Mouse (Mus musculus) R1 (cell line): ENCODE data around the gene Atp2b2.

Source experiments
- DNase-seq: peaks from one replicate; pipeline ENCODE4 v3.0.0-alpha.2; 2018; ENCODE audit warnings: low read depth, low spot score

The Atp2b2 gene

DNA sequence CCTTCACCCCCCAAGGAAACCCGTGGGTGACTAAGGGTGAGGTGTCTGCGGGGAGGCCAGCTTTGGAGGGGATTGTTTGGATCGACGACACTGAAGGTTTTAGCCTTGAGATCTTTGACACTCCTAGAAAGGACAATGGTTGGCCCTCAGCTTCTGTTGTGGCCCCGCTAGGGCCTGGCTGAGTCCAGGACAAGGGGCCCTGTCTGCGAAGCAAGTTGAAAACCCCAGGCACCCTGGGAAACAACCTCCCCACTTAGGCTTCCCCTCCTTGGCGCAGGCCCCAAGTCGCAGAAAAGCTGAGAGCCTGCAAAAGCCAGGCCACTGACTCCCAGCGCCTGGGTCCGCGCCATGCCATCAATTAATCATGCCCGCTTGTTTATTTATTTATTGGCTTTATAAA lies at the start of gene Atp2b2:
Atp2b2 (minus strand) TSS at position 282 of the 400 bp plus-strand sequence.
- DNase-seq = peak; percentile 4

DNA sequence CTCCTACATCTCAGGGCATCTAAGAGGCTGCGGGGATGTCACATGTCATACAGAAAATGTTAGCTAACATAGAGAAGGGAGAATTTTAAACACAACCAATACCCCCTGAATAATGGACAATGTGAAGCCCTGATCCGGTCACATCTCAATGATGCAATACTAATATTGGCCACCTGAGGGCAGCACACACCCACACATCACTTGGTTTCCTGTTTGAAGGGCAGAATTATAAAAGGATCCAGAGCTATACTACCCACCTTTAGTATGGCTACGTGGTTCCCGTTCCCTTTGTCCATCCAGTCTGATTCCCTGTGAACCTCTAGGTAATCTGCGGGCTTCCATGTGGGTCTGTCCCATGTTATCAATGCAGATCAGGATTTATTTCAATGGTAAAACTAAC lies 47.2 kb upstream of the Atp2b2 start:
- DNase-seq = peak; percentile 56

GRCm38 (mm10) chr6:114087106-114087505 lies 44.7 kb upstream of the Atp2b2 start:
- DNase-seq = peak; percentile 62

DNA sequence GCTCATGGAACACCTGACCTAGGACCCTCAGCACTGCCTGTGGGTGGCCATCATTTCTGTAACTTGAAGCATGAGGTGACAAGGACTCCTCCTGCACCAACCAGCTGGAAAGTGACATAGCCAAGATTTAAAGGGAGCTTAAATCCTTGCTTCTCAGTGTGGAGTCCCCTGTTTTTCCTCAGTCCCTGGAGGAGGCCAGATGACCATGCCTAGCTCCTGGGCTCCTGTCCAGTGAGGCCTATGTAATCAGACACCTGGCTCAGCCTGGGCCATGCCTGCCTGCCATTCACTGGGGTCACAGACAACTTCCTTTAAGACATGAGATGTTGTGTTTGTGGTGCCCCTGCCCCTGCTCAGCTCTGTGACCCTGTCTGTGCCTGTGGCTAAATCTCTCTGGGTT lies 36.1 kb upstream of the Atp2b2 start:
- DNase-seq = no peak

DNA sequence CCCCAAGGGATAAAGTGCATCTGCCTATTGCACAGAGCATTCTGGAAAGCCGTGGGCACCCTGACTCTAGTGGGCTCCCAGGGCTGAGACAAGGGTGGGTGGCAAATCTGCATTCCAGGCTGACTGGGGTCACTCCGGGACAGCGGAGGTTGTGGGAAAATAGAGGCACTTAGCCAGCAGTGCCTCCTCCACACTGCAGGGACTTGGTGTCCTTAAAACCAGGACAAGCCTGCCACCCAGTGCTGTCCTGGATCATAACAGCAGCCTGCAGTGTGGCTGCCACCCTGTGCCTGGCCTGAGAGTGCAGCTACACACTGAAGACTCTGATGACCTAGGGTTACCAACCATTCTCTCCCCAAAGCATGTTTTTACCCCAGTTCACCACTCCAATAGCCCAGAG lies 34.1 kb upstream of the Atp2b2 start:
- no peak for DNase-seq

- no peak for DNase-seq
Observed at GRCm38 (mm10) chr6:114076061-114076460, 33.6 kb upstream of the Atp2b2 start.

- no peak for DNase-seq
Observed at GRCm38 (mm10) chr6:114074929-114075328, 32.5 kb upstream of the Atp2b2 start.

DNA sequence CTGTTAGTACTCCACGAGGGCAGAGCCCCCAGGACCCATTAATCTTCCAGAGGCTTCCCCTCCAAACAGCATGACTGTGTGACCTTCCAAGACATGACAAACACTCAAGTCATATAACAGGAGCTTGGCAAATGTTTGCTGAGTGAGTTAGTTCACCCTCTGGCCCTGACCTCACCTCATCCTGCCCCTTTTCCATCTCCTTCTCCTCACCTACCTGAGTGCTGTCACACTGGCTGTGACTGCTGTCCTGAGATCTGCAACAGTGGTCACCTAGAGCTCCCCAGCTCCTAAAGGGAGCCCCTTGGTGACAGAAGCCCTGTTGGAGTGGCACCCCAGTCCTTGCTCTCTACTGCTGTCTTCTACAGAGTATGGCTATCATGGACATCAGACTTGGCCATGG lies 31.8 kb upstream of the Atp2b2 start:
- no peak for DNase-seq

- DNase-seq = peak; percentile 56
Observed at GRCm38 (mm10) chr6:114071564-114071963, 29.2 kb upstream of the Atp2b2 start.

DNA sequence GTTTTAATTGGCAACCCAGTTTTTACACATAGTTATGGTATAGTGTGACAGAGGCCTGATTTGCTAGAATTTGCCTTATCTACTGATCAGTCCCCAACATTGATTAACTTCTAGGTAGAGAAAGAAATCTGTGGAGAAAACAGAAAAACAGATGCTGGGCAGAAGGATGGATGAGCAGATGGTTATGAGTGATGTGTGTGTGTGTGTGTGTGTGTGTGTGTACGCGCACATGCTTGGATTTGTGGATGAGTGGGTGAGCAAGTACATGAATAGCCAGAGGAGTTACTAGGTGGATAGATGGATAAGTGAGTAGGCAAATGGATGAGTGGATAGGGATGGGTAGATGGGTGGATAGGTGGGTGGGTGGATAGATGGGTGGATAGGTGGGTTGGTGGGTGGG lies 20.7 kb upstream of the Atp2b2 start:
- DNase-seq = no peak

DNA sequence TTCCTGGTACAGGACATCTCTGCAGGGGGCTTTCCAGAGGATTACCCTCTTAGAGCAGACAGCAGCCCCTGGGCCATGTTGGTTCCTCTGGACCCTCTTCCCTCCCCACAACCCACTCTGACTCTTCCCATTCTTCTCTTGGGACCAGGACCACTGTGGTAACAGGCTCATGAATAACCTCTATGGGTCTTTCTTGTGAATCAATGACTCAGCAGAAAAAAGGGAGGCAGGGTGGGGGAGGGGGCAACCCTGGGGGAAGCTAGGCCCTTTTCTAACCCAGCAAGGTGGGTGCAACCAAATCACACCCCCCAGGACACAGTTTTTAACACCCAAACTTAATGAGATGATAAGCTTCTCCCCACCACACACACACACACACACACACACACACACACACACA lies 20.3 kb upstream of the Atp2b2 start:
- no peak for DNase-seq

- no peak for DNase-seq
Observed at GRCm38 (mm10) chr6:114059206-114059605, 16.8 kb upstream of the Atp2b2 start.

GRCm38 (mm10) chr6:114058030-114058808 lies 15.8 kb upstream of the Atp2b2 start:
- no peak for DNase-seq

DNA sequence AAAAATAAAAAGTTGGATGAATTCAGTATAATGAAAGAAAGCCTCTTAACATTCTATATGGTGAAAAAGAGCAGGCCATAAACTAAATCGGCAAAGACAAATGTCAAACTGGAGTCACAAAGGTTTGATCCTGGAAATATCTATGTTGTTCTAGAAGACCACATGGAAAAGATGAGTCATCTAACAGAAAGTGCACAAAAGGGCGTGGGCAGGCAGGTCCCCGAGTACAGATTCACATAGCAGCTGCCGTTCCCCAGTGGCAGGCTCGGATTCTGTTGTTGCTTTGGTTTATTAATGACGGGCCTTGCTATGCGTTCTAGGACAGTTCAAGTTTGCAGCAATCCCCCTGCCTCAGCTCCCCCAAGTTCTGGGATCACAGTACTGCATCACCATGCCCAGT lies 12.9 kb upstream of the Atp2b2 start:
- DNase-seq = no peak

DNA sequence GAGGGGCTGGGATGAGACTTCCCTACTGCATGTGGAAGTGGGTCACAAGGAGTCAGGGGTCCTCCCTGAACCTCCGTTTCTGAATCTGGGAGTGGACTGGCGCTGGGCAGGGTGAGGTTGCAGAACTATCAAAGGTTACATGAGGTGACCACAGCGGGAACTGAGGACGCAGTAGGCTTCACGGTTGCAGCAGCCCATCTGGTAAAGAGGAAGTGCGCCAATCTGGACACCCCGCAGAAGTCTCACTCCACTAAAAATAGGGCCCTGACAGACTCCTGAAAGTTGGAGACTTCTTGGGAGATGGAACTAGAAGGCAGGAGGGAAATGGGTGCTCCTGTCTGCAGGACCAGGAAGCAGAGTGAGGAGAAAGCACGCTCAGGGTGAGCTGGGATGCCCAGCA lies 2.5 kb upstream of the Atp2b2 start:
- no peak for DNase-seq

GRCm38 (mm10) chr6:114042836-114043235 lies 423 bp upstream of the Atp2b2 start:
- DNase-seq = no peak

DNA sequence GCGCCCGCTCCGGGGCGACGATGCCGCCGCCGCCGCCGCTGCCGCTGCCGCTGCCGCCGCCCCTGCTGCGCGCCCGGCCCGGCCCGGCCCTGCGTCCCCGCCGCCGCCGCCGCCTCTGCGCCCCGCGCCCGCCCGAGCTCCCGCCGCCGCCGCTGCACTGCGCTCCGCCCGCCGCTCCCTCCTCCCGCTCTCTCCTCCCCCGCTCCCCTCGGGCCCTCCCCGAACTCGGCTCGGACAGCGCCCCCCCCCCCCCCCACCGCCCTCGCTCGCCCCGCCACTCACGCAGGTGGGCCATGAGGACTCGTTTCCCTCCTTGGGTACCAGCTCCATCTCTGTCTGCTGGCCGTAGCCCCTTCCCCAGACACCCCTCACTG lies 515 bp downstream of the Atp2b2 start:
- no peak for DNase-seq

- peak; percentile 13 for DNase-seq
Observed at GRCm38 (mm10) chr6:114041097-114041910, 1.1 kb downstream of the Atp2b2 start.

DNA sequence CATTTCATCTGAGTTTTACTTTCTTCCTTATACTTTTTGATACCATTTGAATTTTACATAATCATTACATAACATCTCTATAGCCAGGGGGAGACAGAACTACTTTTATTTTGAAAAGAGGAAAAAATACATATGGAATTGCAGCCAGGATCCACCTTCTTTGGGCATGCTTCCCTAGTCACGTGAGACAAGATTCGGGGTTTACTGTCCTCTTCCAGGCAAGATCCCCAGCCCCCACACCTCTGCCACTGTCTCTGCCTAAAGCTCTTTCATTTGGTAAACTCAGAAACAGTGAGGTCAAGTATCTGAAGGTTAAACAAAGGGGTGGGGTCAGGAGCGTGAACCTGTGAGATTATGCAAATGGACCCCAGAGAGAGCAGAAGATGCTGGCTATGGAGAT lies 6.7 kb downstream of the Atp2b2 start:
- DNase-seq = no peak

GRCm38 (mm10) chr6:114032822-114033221 lies 9.6 kb downstream of the Atp2b2 start:
- DNase-seq = no peak

DNA sequence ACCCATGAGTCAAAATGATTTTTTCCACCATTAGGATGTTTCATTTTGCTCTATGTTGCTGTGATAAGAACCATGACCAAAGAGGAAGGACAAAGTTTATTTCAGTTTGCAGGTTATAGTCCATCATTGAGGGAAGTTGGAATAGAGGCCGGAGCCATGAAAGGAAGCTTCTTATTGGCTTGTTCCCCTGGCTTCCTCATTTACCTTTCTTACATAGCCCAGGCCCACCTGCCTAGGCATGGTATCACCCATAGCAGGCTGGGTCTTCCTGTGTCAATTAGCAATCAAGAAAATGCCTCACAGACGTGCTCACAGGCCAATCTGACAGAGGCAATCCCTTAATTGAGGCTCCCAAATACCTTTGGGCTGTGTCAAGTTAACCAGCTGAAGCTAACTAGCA lies 18.6 kb downstream of the Atp2b2 start:
- DNase-seq = no peak

GRCm38 (mm10) chr6:114022104-114022503 lies 20.3 kb downstream of the Atp2b2 start:
- DNase-seq = no peak

- no peak for DNase-seq
Observed at GRCm38 (mm10) chr6:114013801-114014200, 28.6 kb downstream of the Atp2b2 start.
